Mouse (Mus musculus): ENCODE data around the gene Olfr645. TPM values are rescaled to one million over a fixed set of nuclear protein-coding genes. Genes with fewer than 3 reads are reported as not detected.

The Olfr645 gene
- not detected for polyA plus RNA-seq (2017; shearing (Covaris generic))

GRCm38 (mm10) chr7:104085365-104085764 lies at the start of gene Olfr645:
Gene Olfr645 (minus strand): TSS chr7:104085465.

DNA sequence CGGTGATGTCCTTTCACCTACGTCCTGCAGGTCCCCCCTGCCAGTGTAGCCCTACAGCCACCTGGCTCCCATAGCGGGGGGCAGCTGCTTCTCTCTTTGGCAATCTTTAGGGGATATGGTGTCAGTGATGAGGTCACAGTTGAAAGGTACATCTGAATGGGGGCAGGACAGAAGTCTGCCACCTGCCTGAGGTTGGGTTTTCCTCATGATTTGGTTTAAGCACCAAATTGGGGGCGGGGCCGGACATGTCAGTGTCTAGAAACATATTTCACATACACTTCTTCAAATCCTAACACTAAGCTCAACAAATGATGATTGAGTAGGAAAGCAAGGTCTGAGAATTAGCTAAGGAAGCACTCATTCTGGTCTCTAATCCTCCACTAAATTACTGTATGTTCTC lies 44.5 kb upstream of the Olfr645 start, which contains the start of gene Ubqln5:
TSS of gene Ubqln5 (minus strand) at position 101 of the 400 bp plus-strand sequence.

GRCm38 (mm10) chr7:104104757-104104972 lies 19.4 kb upstream of the Olfr645 start, which contains the start of gene Olfr646:
Gene Olfr646 (plus strand): TSS chr7:104104873.

GRCm38 (mm10) chr7:104071769-104072168 lies 13.5 kb downstream of the Olfr645 start, which contains the start of gene Olfr644:
Gene Olfr644 (minus strand): TSS chr7:104071869.

GRCm38 (mm10) chr7:104061345-104061744 lies 23.9 kb downstream of the Olfr645 start, which contains the start of gene 4930516K23Rik:
Gene 4930516K23Rik (minus strand): TSS chr7:104061445.

GRCm38 (mm10) chr7:104052566-104052965 lies 32.7 kb downstream of the Olfr645 start, which contains the start of gene Olfr642:
Gene Olfr642 (minus strand): TSS chr7:104052666.

GRCm38 (mm10) chr7:104035145-104035544 lies 50.1 kb downstream of the Olfr645 start, which contains the start of gene Olfr641:
Gene Olfr641 (plus strand): TSS chr7:104035445.

Other genes starting within 250 kb of the Olfr645 start
- not detected for gene Hbb-bh2, start 244.9 kb downstream of the Olfr645 start, polyA plus RNA-seq (2017; shearing (Covaris generic))
- gene Hbb-bh1, start 242.3 kb downstream of the Olfr645 start, polyA plus RNA-seq (2017; shearing (Covaris generic)), result not detected
- gene Hbb-y, start 232.2 kb downstream of the Olfr645 start, polyA plus RNA-seq (2017; shearing (Covaris generic)), result not detected
- gene Olfr66, start 199.2 kb downstream of the Olfr645 start, polyA plus RNA-seq (2017; shearing (Covaris generic)), result not detected
- gene Olfr64, start 191.0 kb downstream of the Olfr645 start, polyA plus RNA-seq (2017; shearing (Covaris generic)), result not detected
- not detected for gene Olfr65, start 182.0 kb downstream of the Olfr645 start, polyA plus RNA-seq (2017; shearing (Covaris generic))
- gene Olfr631, start 156.6 kb downstream of the Olfr645 start, polyA plus RNA-seq (2017; shearing (Covaris generic)), result not detected
- gene Olfr632, start 151.1 kb downstream of the Olfr645 start, polyA plus RNA-seq (2017; shearing (Covaris generic)), result not detected
- gene Olfr633, start 141.0 kb downstream of the Olfr645 start, polyA plus RNA-seq (2017; shearing (Covaris generic)), result not detected
- gene Olfr635, start 114.3 kb downstream of the Olfr645 start, polyA plus RNA-seq (2017; shearing (Covaris generic)), result 0.04 TPM
- gene Olfr638, start 86.7 kb downstream of the Olfr645 start, polyA plus RNA-seq (2017; shearing (Covaris generic)), result not detected
- not detected for gene Olfr639, start 68.2 kb downstream of the Olfr645 start, polyA plus RNA-seq (2017; shearing (Covaris generic))
- not detected for gene Olfr640, start 59.9 kb downstream of the Olfr645 start, polyA plus RNA-seq (2017; shearing (Covaris generic))
- gene Olfr641, start 50.0 kb downstream of the Olfr645 start, polyA plus RNA-seq (2017; shearing (Covaris generic)), result not detected
- gene Olfr642, start 32.8 kb downstream of the Olfr645 start, polyA plus RNA-seq (2017; shearing (Covaris generic)), result 0.06 TPM
- gene 4930516K23Rik, start 24.0 kb downstream of the Olfr645 start, polyA plus RNA-seq (2017; shearing (Covaris generic)), result not detected
- not detected for gene Olfr644, start 13.6 kb downstream of the Olfr645 start, polyA plus RNA-seq (2017; shearing (Covaris generic))
- gene Olfr646, start 19.4 kb upstream of the Olfr645 start, polyA plus RNA-seq (2017; shearing (Covaris generic)), result not detected
- gene Ubqln5, start 44.4 kb upstream of the Olfr645 start, polyA plus RNA-seq (2017; shearing (Covaris generic)), result not detected
- gene Olfr643, start 51.9 kb upstream of the Olfr645 start, polyA plus RNA-seq (2017; shearing (Covaris generic)), result not detected
- not detected for gene Ubqln3, start 57.8 kb upstream of the Olfr645 start, polyA plus RNA-seq (2017; shearing (Covaris generic))
- gene Ubqlnl, start 65.1 kb upstream of the Olfr645 start, polyA plus RNA-seq (2017; shearing (Covaris generic)), result not detected
- not detected for gene Olfm5, start 79.4 kb upstream of the Olfr645 start, polyA plus RNA-seq (2017; shearing (Covaris generic))
- 0.26 TPM for gene Olfr648, start 97.9 kb upstream of the Olfr645 start, polyA plus RNA-seq (2017; shearing (Covaris generic))
- not detected for gene Olfr649, start 110.5 kb upstream of the Olfr645 start, polyA plus RNA-seq (2017; shearing (Covaris generic))
- gene Trim6, start 133.3 kb upstream of the Olfr645 start, polyA plus RNA-seq (2017; shearing (Covaris generic)), result 1.7 TPM
- gene Trim34a, start 159.0 kb upstream of the Olfr645 start, polyA plus RNA-seq (2017; shearing (Covaris generic)), result 63.8 TPM
- 34.1 TPM for gene Trim5, start 202.6 kb upstream of the Olfr645 start, polyA plus RNA-seq (2017; shearing (Covaris generic))
- 163 TPM for gene Trim12a, start 230.0 kb upstream of the Olfr645 start, polyA plus RNA-seq (2017; shearing (Covaris generic))
- 1.3 TPM for gene Trim34b, start 244.0 kb upstream of the Olfr645 start, polyA plus RNA-seq (2017; shearing (Covaris generic))